Mouse (Mus musculus) telencephalon, adult 2 months (tissue): ENCODE results near the gene Cd300lf.

Experiments used
- DNase-seq: peaks from one replicate; pipeline ENCODE4 v3.0.0-alpha.2; 2011; ENCODE audit warnings: low read depth, low spot score

Cd300lf gene

GRCm38 (mm10) chr11:115106638-115107037 lies 27.2 kb downstream of the Cd300lf start:
- no peak for DNase-seq

- DNase-seq, result no peak
Measured at GRCm38 (mm10) chr11:115104769-115105563, 28.8 kb downstream of the Cd300lf start.

- DNase-seq, result no peak
Measured at GRCm38 (mm10) chr11:115103470-115104413, 30.1 kb downstream of the Cd300lf start.

- no peak for DNase-seq
Measured at GRCm38 (mm10) chr11:115102116-115102515, 31.7 kb downstream of the Cd300lf start.

GRCm38 (mm10) chr11:115101615-115102051 lies 32.2 kb downstream of the Cd300lf start:
- no peak for DNase-seq

- DNase-seq, result no peak
Measured at GRCm38 (mm10) chr11:115100741-115101140, 33.1 kb downstream of the Cd300lf start.

- DNase-seq, result no peak
Measured at GRCm38 (mm10) chr11:115100032-115100621, 33.7 kb downstream of the Cd300lf start.

GRCm38 (mm10) chr11:115099241-115099840 lies 34.5 kb downstream of the Cd300lf start:
- no peak for DNase-seq

GRCm38 (mm10) chr11:115098203-115098932 lies 35.4 kb downstream of the Cd300lf start:
- DNase-seq, result peak; percentile 18

GRCm38 (mm10) chr11:115092140-115092539 lies 41.7 kb downstream of the Cd300lf start:
- no peak for DNase-seq

GRCm38 (mm10) chr11:115091362-115091901 lies 42.4 kb downstream of the Cd300lf start, which contains the start of gene Rab37:
Gene Rab37, plus strand, starts transcription at chr11:115091431.
- no peak for DNase-seq

- DNase-seq, result no peak
Measured at GRCm38 (mm10) chr11:115089853-115090252, 43.9 kb downstream of the Cd300lf start.

GRCm38 (mm10) chr11:115086213-115086612 lies 47.6 kb downstream of the Cd300lf start:
- no peak for DNase-seq

- no peak for DNase-seq
Measured at GRCm38 (mm10) chr11:115085064-115085463, 48.7 kb downstream of the Cd300lf start.

- DNase-seq, result no peak
Measured at GRCm38 (mm10) chr11:115084595-115084994, 49.2 kb downstream of the Cd300lf start.

- no peak for DNase-seq
Measured at GRCm38 (mm10) chr11:115083376-115084139, 50.2 kb downstream of the Cd300lf start.

GRCm38 (mm10) chr11:115082196-115082595 lies 51.6 kb downstream of the Cd300lf start:
- DNase-seq, result no peak

- no peak for DNase-seq
Measured at GRCm38 (mm10) chr11:115081373-115081772, 52.4 kb downstream of the Cd300lf start.

- DNase-seq, result peak; percentile 43
Measured at GRCm38 (mm10) chr11:115080886-115081285, 52.9 kb downstream of the Cd300lf start.

- DNase-seq, result no peak
Measured at GRCm38 (mm10) chr11:115078680-115079079, 55.1 kb downstream of the Cd300lf start.
